Mouse (Mus musculus) left cerebral cortex, adult 9 months (tissue): ENCODE results near the gene Apol6.

ENCODE experiments used
- DNase-seq, 2 experiments: peaks; one replicate each; pipeline ENCODE4 v3.0.0; 2022; ENCODE audit warnings: low spot score in 2 of 2

Apol6 gene

DNA sequence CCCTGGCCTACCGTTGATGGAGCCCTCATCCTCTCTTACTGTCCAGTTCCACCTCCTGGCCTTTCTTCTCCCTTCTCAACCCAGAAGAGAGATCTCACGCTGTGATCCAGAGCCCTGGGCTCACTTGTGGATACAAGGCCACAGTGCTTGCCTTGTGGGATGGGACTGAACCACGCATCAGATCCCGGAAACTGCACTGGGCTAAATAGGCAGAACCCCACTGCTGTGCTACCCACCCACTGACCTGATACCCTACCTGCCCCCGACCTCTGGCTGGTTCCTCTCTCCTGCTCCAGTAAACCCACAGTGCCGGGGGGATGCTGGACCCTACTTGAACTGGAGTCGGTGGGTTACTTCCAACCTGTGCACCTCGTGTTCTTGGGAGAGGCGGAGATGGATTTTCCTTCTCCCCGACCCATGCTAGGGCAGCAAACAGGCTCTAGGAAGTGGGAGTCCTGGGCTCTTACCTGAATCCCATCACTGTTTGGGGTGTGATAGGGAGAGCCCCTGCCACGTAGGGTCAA is 26.3 kb downstream of the Apol6 start:
- no peak for DNase-seq

DNA sequence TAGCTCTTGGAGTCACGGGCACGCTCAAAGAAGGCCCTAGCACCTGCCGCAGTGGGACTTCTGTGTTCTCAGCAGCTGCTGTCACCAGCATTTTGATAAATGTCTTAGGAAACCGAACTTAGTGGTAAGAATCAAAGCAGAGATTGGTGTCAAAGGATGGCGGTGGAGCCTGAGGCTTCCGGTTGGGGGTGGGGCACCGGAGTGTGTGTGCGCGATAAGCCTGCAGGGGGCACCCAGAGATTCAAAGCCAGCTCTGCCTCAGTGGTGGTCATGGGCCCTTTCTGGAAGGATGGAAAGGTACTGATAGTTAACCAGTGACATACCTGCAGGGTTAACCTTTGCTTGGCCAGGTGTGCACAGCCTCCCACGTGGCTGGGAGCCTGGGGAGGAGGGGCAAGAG is 27.0 kb downstream of the Apol6 start:
- DNase-seq = no peak

DNA sequence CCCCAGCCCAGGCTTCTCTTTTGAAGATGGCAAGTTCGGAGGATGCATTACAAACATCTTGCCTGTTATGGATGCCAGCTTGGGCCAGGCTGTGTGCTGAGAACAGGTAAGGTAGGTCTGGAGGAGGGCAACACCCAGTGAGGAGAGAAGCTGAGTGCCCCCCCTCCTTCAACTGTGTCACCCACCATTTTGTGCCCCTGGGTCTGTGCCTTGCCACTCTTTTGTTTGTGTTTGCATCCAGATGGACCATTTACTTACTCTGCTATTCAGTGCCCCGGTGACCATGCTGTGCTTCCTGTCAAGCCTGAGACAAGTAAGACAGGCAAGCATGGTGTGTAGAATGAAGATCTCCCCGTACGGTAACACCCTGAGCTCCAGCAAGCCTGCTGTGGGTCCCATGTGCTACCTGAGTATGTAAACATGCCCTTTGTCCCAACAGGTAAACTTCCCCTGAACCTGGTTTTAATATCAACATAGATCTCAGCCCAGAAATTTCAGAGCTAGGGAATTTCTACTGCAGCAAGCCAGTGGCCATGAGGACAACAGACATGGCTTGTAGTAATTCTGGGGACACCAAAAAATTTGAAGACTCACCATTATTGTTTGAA is 28.1 kb downstream of the Apol6 start:
- no peak for DNase-seq

DNA sequence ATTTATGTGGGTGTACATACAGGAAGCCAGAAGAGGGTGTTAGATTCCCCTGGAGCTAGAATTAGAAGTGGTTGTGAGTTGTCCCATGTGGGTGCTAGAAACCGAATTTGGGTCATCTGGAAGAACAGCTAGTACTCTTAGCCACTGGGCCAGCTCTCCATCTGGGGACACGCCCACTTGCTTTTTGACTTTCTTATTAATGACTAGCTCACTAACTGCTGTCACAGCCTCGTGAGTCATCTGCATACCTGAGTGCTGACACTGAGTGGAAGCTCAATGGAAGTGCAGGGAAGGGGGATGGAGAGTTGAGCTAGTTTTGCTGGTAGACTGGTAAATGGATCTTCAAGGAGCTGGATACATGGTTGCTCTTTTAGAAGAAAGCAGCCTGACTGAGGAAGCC is 32.0 kb downstream of the Apol6 start:
- no peak for DNase-seq

DNA sequence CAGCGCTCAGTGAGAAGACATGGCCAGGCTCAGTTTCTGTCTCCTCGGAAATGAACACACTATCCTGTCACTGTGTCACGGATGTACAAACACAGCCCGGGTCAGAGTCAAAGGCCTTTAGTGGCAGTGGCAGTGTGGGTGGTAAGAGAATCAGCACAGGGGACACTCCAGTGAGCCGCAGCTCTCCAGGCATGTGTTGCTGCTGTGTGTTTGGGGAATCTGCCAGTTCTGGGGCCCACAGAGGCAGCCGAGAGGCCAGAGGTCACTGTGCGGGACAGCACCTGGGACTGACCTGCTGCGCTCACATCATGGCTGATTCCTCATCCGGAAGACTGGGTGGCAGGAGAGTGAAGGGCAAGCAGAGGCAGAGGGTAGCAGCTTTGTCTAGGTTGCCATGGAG is 33.4 kb downstream of the Apol6 start:
- no peak for DNase-seq

DNA sequence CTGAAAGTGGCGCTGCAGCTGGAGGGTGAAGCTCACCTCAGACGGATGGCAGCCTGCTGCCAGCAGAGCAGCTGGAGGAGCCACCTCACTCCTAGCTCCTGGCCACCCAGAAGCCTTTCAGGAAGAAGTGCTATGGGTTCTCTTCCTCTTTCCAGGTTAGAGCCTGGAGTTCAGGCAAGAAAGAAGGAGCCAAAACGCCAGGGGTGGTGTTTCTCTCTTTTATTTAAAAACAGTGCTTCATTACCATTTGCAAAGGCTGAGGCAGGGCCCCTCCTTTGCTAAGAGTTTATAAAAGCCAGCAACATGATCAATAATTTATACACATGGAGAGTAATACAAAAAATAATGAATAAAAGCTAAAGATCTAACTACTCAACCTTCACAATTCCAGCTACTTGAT is 34.3 kb downstream of the Apol6 start:
- no peak for DNase-seq

DNA sequence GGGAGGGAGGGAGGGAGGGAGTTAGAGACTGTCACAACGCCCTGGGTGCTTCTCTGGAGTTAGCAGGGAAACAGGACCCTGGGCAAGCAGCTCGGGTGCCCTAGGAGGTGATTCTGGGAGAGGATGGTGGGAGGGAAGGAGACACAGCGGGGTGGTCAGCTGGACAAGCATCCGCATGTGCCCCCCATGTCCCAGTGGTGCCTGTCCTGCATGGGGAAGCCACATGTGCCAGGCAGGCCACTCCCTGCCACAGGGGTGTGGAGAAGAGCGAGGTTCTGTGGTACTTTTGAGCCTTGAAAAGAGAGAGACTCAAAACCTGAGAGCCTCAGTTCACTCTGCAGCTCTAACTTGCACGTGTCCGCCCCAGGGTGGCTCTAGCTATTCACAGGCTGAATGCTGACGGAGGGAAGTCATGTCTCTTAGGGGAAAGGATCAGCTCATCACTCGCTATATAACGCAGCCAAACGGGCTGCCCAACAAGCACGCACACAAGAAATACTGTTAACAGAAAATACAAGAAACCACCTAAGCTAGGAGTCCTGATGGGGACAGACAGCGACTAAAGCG is 34.8 kb downstream of the Apol6 start:
- no peak for DNase-seq

DNA sequence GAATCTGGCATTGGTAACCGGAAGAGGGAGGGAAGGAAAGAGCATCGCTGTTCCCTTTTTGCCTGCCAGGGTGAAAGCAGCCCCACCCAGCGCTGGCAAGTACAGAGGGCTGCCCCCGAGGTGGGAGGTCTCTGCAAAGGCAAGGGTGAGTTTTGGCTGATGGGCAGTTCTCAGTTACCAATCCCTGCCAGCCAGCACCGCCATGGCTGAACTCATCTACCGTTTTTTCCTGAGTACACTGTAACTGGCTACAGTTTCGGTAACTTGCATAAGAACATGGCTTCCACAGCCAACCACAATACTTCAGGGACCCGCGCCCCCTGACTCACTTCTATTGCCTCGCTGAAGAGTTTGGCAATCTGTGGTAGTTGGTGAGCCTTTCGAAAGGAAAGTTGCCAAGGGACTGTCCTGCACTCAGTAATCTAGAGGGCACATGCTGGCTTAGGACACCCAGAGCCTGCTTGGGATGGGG is 35.4 kb downstream of the Apol6 start:
- no peak for DNase-seq

DNA sequence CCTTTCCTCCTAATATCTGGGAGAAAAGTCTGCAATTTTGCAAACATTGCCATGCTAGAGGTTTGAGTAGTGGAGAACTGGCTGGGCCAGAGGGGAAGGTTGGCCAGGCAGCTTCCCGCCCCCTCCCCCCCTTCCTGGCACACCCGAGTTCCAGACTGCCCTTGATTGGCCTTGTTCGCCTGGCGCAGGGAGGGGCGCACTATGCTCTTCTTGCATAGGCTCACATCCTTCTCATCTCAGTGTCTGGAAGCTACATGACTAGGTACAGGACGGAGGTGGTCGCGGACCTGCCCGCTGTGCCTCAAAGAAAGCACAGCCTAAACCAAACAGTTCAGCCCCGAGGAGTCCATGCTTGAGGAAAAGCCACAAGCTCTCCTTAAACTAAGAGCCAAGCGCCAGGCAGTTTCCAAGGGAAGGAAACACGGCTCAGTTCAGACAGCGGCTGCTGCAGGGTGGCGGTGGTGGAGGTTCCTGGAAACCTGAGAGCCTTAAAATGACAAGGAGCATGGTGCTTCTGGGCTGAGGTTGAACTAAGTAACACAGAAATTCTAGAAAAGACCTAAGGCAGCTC is 36.2 kb downstream of the Apol6 start:
- no peak for DNase-seq

DNA sequence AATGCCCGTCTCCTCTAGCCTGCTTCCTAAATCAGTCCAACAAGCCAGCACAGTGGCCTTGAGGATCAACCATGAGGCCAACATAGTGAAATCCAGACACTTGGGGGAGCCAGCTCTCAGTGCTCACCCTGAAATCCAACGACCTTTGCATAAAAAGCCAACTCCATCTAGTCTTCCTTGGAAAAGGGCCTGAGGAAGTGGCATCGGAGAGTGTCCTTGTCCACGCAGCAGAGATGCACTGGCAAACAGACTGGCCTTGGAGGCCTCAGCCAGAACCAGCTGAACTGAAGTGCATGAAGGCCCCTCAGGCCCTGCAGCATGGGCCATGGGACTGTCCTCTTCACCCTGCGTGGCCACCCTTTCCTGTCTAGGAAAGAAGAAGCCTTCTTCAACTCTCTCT is 36.9 kb downstream of the Apol6 start:
- no peak for DNase-seq

DNA sequence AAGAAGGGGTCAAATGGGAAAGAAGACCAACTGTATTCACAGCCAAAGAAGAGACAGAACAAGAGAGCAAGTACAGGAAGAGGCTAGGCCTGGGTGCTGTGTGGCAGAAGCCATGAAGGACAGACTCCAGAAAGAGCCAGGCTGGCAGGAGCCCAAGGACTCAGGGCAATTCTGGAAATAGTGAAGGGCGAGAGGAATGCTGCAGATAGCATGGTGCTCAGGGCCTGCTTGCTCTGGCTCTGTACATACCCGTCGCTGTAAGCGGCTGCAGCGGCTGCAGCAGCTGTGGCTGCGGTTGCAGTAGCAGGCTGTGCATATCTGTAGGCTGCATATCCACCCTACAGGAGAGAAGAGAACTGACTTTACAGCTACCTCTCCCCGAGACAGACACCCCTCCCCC is 41.3 kb downstream of the Apol6 start:
- DNase-seq = no peak

DNA sequence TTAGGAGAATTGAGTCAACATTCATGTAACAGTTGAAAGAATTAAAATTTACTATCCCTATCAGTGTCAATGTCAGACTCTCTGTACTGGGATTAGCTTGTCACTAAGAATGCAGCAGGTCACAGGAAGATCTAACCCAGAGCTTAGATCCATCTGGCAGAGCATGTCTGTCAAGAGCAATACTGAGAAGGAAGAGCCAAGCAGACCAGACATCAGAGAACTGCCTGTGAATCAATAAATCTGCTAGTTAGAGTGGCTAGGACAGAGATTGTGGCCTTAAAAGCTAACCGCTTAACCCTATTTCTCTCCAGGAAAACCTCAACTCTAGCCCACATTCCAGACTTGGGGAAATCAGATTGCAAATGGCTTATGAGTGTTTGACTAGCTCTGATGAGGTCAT is 42.0 kb downstream of the Apol6 start:
- no peak for DNase-seq

DNA sequence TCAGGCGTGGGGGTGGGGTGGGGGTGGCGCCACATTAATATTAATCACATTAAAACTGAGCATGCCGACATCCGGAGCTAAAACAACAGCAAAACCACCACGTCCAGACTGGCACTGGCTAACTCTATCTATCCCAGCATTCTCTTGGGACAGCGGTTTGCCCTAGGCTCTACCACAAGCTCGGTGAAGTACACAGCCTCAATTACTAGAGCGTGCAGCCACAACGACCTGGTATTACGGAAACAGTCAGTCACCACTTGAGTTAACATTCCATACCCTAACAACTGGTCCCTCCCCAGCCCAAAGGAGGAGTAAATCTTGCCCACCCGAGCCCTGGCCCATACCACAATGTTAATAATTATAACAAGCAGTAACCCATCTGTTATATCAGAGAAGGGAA is 44.7 kb downstream of the Apol6 start:
- no peak for DNase-seq

DNA sequence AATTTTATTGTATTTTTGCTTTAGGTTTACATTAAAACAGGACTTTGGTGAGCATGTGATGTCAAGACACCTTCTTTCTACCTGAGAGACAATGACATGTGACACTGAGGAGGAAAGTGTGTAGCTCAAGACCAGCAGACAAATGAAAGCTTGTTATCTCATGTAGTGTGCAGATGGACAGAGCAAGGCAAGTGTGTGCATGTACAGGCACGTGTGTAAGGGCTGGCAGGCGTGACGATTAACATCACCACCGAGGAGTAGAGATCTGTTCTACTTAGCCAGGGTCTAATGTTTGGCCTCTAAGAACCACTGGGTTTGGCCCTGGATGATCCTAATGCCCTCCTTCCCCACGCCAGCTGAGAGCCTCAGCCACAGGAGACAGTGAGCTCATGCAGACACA is 46.0 kb downstream of the Apol6 start:
- no peak for DNase-seq

DNA sequence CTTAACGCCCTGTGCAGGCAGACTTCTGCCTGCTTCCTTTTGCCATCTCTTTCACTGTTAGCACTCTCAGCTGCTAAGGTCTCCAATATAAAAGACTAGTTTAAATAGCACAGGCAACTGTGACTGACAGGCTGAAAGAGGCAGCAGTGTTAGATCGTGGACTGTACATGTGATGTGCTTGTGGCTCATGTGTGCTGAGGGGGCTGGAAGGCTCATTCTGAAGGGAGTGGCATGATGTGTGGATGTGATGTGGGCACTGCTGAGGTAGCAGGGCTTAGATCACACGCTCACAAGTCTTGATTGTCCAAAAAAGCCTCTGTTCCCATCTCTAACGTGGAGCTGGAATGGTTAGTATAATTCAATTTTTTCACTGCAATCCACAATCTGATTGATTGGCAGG is 46.9 kb downstream of the Apol6 start:
- DNase-seq = peak in 1 of 2 experiments; percentile 42

DNA sequence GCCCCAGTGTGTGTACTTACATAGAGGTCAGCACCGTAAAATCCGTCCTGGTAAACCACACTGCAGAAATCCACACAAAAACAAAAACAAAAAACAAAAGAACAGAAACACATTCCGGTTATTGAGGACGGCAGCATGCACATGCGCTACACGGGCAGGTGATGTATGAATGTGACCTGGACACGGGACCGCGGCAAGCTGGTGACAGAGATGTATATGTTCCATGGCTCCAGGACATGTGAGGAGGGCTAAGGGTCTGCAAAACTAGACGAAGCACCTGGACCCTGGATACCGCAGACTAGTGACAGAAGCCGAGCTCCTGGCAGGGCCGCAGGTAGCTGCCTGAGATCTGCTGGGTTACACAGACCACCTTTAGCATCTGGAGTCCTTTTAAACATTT is 49.9 kb downstream of the Apol6 start:
- DNase-seq = no peak

DNA sequence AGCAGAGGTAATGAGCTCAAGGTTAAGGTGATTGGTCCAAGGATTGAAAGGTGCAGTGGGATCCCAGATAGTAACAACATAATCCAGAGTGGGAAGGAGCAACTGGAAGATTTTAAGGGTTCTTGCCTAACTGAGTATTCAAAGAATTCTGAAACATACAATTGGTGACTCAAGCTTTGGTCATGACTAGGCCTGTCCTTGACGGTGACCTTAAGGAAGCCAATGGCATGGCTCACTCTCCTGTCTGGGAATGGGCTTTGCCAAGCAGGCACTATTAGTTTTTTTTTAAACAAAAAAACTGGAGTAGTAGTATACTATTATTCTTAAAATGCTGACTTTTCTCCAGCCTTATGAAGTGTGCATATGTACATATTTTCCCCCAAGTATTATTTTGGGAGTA is 50.7 kb downstream of the Apol6 start:
- no peak for DNase-seq

DNA sequence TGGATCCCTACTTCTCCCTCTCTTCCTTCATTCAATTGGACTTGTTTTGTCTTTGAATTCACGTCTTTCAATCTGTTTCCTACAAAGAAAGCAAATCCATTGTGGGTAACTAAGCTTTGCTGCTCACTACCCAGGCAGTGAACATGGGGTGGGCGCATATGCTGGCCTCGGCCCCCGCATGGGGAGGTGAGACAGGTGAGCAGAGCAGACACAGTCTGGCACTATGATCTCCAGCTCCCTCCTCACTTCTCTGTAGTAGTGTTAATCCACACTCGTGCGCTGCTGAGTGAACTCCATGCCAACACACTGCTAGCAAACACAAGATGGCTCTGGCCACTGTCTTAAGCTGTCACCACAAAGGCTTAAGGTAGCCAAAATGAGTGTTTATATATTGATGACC is 52.8 kb downstream of the Apol6 start:
- DNase-seq = no peak

DNA sequence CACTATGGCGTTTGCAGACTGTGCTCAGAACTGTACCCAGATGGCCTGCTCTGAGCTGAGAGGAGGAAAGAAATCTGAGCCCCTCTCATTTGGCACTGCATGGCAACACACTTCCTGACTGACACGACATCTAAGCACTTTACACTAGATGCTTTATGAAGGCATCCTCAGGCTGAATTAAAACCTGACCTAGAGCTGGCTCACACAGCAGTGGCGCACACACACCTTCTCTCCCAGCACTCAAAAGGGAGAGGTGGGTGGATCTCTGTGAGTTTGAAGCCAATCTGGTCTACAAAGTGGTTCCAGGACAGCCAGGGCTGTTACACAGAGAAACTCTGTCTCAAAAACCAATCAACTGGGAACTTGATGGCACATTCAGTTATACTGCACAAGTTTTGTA is 55.2 kb downstream of the Apol6 start:
- no peak for DNase-seq

DNA sequence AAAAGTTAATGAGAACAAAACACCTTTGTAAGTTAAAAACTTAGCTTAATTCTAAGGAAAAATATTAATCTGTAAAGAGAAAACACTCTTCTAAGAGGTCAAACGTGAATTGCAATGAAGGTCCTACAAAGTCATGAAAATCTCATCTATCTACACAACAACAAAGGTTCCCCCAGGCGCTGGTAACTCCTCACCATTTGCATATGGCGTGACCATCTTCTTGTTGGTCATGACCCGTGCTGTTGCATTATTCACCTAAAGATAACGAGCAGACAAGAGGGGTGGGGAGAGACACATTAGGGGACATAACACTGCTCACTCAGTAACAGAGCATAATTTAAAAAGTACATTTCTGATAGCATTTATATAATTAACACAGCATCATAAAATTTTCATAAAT is 58.2 kb downstream of the Apol6 start:
- DNase-seq = no peak

DNA sequence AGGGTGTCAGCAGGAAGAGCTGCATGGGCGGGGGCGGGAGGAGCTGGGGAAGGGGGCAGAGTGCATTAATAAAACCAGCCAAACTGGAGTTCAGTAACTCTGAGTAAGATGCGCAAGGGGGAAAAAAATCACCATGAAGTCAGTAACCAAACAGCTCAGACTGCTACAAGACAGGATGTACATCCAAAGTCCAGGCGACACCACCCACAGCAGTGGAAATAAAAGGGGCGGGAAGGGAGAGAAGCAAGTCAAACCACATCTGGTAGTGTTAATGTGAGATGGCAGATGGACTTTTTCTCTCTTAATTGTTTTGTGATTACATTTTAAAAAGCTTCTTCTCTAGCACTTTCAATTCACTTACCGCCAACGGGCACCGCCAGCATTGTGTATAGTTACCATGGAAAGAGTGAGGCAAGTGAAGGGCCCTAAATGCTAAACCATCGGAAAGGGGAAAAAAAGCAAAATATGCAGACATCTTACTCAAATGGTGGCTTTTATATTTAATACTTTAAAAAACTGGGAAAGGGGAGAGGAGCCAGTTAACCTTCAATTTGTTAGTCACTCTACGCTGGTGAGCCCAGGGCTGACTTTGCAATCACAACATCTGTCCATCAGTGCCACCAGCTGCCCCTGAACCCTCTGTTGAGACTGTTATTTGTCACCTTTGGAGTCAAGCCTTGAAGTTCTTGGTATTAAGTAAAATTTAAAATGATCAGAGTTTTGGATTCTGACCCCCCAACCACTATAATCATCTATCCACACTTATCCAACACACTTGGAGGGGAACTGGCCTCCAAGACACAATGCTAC is 60.0 kb downstream of the Apol6 start:
- DNase-seq = no peak

DNA sequence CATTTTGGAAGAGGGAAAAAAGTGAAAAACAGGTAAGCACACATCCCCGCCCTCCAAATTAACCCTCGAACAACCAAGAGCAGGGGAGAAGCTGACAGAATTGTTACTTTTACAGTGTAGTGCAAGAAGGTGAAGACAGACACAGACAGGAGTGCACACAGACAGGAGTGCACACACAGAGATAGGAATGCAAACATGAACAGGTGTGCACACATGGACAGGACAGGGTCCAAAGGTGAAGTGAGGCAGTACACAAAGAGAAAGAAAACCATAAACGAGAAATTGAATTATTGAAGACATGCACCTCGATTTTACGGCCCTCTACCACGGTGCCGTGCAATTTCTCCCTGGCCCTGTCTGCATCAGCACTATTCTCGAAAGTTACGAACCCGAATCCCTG is 60.7 kb downstream of the Apol6 start:
- DNase-seq = no peak
